Mouse (Mus musculus): Measurements from ENCODE around the gene BC034090.

- TF ChIP-seq GATA1 (IDR thresholded peaks at IDR 0.05; ENCODE audit: borderline replicate concordance, low read length), result no peak
- no peak for TF ChIP-seq FLI1 (IDR thresholded peaks at IDR 0.05; ENCODE audit: low read length)
Observed at GRCm38 (mm10) chr1:155191671-155192070, 52.6 kb downstream of the BC034090 start.

Data from megakaryocyte, embryonic 14.5 days (primary cell).